Mouse (Mus musculus): Measurements from ENCODE around the gene Tmem62. TPM values are rescaled to one million over a fixed set of nuclear protein-coding genes. Genes with fewer than 3 reads are reported as not detected.
"Not testable (repeated sequence)": the region's sequence is repeated elsewhere in the genome, so short reads cannot be mapped to it uniquely, and the experiment has no call there.

Gene Tmem62
- polyA plus RNA-seq, 1 experiment from 2014 or later, result 8.7 TPM

- no peaks in the 10 kb centered on the region for H3K4me1 ChIP-seq (replicated peaks)
- H3K36me3 ChIP-seq, result no peaks in the 10 kb centered on the region
- no peaks in the 10 kb centered on the region for H3K27me3 ChIP-seq
- H3K9me3 ChIP-seq, result no peaks in the 10 kb centered on the region
- WGBS, result 75% methylated on average over 5 of the region's 5 CpGs
- H3K27ac ChIP-seq, result no peak within 1 kb of the TSS
- no peak within 1 kb of the TSS for H3K9ac ChIP-seq (replicated peaks)
- H3K4me3 ChIP-seq (replicated peaks), result no peak within 1 kb of the TSS
- H3K4me2 ChIP-seq (replicated peaks), result no peak within 1 kb of the TSS
- ATAC-seq, result no peak
Measured at GRCm38 (mm10) chr2:121036733-121037341, 60.0 kb downstream of the Tmem62 start, which contains the start of gene Epb42. Gene Epb42, minus strand, starts transcription at chr2:121037072.

- not testable (repeated sequence) for H3K36me3 ChIP-seq; H3K9me3 ChIP-seq; H3K4me3 ChIP-seq (replicated peaks); H3K4me1 ChIP-seq (replicated peaks); ATAC-seq; H3K4me2 ChIP-seq (replicated peaks); H3K27me3 ChIP-seq; H3K27ac ChIP-seq; H3K9ac ChIP-seq (replicated peaks)
- WGBS, result 95% methylated on average over 1 of the region's 1 CpGs
Measured at GRCm38 (mm10) chr2:121038851-121039250, 62.0 kb downstream of the Tmem62 start.

GRCm38 (mm10) chr2:121039382-121039781 is 62.6 kb downstream of the Tmem62 start:
- ATAC-seq, result no peak
- no peaks in the 10 kb centered on the region for H3K4me1 ChIP-seq (replicated peaks)
- H3K4me2 ChIP-seq (replicated peaks), result no peak overlapping the region
- H3K9ac ChIP-seq (replicated peaks), result no peak overlapping the region
- H3K9me3 ChIP-seq, result no peaks in the 10 kb centered on the region
- no peak overlapping the region for H3K27ac ChIP-seq
- no peaks in the 10 kb centered on the region for H3K36me3 ChIP-seq
- WGBS, result 96% methylated on average over 1 of the region's 1 CpGs
- H3K27me3 ChIP-seq, result no peaks in the 10 kb centered on the region
- H3K4me3 ChIP-seq (replicated peaks), result no peak overlapping the region

GRCm38 (mm10) chr2:121041098-121041497 is 64.3 kb downstream of the Tmem62 start:
- H3K9me3 ChIP-seq, result no peaks in the 10 kb centered on the region
- H3K9ac ChIP-seq (replicated peaks), result no peak overlapping the region
- H3K4me1 ChIP-seq (replicated peaks), result no peaks in the 10 kb centered on the region
- WGBS, result 62% methylated on average over 5 of the region's 5 CpGs
- no peak overlapping the region for H3K4me3 ChIP-seq (replicated peaks)
- no peaks in the 10 kb centered on the region for H3K36me3 ChIP-seq
- no peaks in the 10 kb centered on the region for H3K27me3 ChIP-seq
- H3K27ac ChIP-seq, result no peak overlapping the region
- H3K4me2 ChIP-seq (replicated peaks), result no peak overlapping the region
- ATAC-seq, result no peak

DNA sequence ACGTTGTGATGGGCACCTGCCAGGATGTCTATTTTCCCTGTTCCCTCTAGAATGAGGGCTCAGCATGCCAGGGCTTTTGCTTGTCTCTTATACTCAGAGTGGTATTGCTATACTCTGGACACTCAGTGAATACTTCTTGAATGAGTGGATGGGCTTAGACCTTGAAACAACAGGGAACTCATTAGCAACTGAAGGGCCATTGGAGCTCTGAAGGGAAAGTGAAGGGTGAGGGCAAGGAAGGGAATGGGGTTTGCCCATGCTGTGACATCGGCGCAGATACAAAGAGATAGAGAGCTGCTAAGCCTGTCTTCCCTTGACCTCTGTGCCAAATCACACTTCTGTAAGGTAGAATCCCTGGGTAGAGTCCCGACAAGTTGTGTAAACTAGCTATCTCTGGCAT is 68.8 kb downstream of the Tmem62 start:
- Histone ChIP-seq H3K4me2 (replicated peaks) (no peak overlapping the region), H3K27me3 (no peaks in the 10 kb centered on the region), H3K9ac (replicated peaks) (no peak overlapping the region), H3K4me3 (replicated peaks) (no peak overlapping the region), H3K9me3 (no peaks in the 10 kb centered on the region), H3K4me1 (replicated peaks) (no peaks in the 10 kb centered on the region), H3K27ac (no peak overlapping the region), H3K36me3 (no peaks in the 10 kb centered on the region)
- no peak for ATAC-seq
- WGBS, result 71% methylated on average over 4 of the region's 4 CpGs

DNA sequence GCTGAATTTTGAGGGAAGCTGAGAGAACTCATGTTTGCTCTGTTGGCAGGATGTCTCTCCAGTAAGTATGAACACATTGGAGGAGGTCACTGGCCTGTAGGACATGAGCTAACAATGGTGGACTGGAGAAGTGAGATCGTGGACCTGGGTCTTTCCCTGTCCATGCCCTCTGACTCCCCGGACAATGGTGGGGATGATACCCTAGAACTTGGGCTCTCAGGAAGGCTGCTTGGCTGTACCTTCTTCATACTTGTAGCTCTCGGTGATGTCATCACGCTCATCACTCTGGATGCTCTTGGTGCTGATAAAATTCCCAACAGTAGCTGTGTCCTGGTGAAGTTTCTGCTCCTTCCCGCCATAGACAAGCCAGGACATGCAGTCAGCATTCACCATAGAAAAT is 75.4 kb downstream of the Tmem62 start:
- no peaks in the 10 kb centered on the region for H3K4me1 ChIP-seq (replicated peaks)
- H3K27me3 ChIP-seq, result no peaks in the 10 kb centered on the region
- ATAC-seq, result no peak

GRCm38 (mm10) chr2:121054060-121054459 is 77.2 kb downstream of the Tmem62 start:
- no peak for ATAC-seq
- no peak overlapping the region for H3K9ac ChIP-seq (replicated peaks)
- H3K27ac ChIP-seq, result no peak overlapping the region
- WGBS, result 86% methylated on average over 2 of the region's 2 CpGs
- H3K36me3 ChIP-seq, result no peaks in the 10 kb centered on the region
- no peaks in the 10 kb centered on the region for H3K4me1 ChIP-seq (replicated peaks)
- no peaks in the 10 kb centered on the region for H3K27me3 ChIP-seq
- H3K4me3 ChIP-seq (replicated peaks), result no peak overlapping the region
- no peak overlapping the region for H3K4me2 ChIP-seq (replicated peaks)
- no peaks in the 10 kb centered on the region for H3K9me3 ChIP-seq

More for the DNA sequence above, 75.4 kb downstream of the Tmem62 start:
- H3K36me3 ChIP-seq, result no peaks in the 10 kb centered on the region
- H3K27ac ChIP-seq, result no peak overlapping the region
- H3K4me2 ChIP-seq (replicated peaks), result no peak overlapping the region
- WGBS, result 93% methylated on average over 5 of the region's 5 CpGs
- H3K4me3 ChIP-seq (replicated peaks), result no peak overlapping the region
- H3K9me3 ChIP-seq, result no peaks in the 10 kb centered on the region
- no peak overlapping the region for H3K9ac ChIP-seq (replicated peaks)

- no peaks in the 10 kb centered on the region for H3K9me3 ChIP-seq
- H3K4me1 ChIP-seq (replicated peaks), result no peaks in the 10 kb centered on the region
- no peak for ATAC-seq
- H3K27ac ChIP-seq, result no peak overlapping the region
- H3K4me3 ChIP-seq (replicated peaks), result no peak overlapping the region
- no peak overlapping the region for H3K9ac ChIP-seq (replicated peaks)
- no peak overlapping the region for H3K4me2 ChIP-seq (replicated peaks)
- no peaks in the 10 kb centered on the region for H3K27me3 ChIP-seq
- no peaks in the 10 kb centered on the region for H3K36me3 ChIP-seq
- 91% methylated on average over 6 of the region's 6 CpGs for WGBS
Measured at GRCm38 (mm10) chr2:121055915-121056314, 79.1 kb downstream of the Tmem62 start.

Small RNA genes lying within 50 kb of the gene (microRNA-seq; reads per million reads assigned to microRNA genes)
- not detected for gene Gm44325

Other genes starting within 250 kb of the Tmem62 start
- 4.8 and 5.7 TPM in 2 replicates for gene Cdan1, start 126.9 kb upstream of the Tmem62 start, polyA plus RNA-seq (2015; fragmentation: Nextera tagmentation; extraction: Ambion mirVana)
- 11.2 and 12.0 TPM in 2 replicates for gene Ttbk2, start 126.4 kb upstream of the Tmem62 start, polyA plus RNA-seq (2015; fragmentation: Nextera tagmentation; extraction: Ambion mirVana)
- 34.6 and 38.6 TPM in 2 replicates for gene Ubr1, start 6.3 kb upstream of the Tmem62 start, polyA plus RNA-seq (2015; fragmentation: Nextera tagmentation; extraction: Ambion mirVana)
- gene Ccndbp1, start 31.4 kb downstream of the Tmem62 start, polyA plus RNA-seq (2015; fragmentation: Nextera tagmentation; extraction: Ambion mirVana), result 72.0 and 74.9 TPM in 2 replicates
- 0.98 and 1.1 TPM in 2 replicates for gene Epb42, start 60.1 kb downstream of the Tmem62 start, polyA plus RNA-seq (2015; fragmentation: Nextera tagmentation; extraction: Ambion mirVana)
- not detected in 2 replicates for gene Tgm5, start 108.8 kb downstream of the Tmem62 start, polyA plus RNA-seq (2015; fragmentation: Nextera tagmentation; extraction: Ambion mirVana)
- not detected in 2 replicates for gene Tgm7, start 132.8 kb downstream of the Tmem62 start, polyA plus RNA-seq (2015; fragmentation: Nextera tagmentation; extraction: Ambion mirVana)
- 33.9 and 38.5 TPM in 2 replicates for gene Adal, start 163.4 kb downstream of the Tmem62 start, polyA plus RNA-seq (2015; fragmentation: Nextera tagmentation; extraction: Ambion mirVana)
- 26.1 and 26.3 TPM in 2 replicates for gene Lcmt2, start 163.6 kb downstream of the Tmem62 start, polyA plus RNA-seq (2015; fragmentation: Nextera tagmentation; extraction: Ambion mirVana)
- 63.9 and 67.9 TPM in 2 replicates for gene Tubgcp4, start 193.6 kb downstream of the Tmem62 start, polyA plus RNA-seq (2015; fragmentation: Nextera tagmentation; extraction: Ambion mirVana)
- 10.5 and 10.9 TPM in 2 replicates for gene Zscan29, start 194.1 kb downstream of the Tmem62 start, polyA plus RNA-seq (2015; fragmentation: Nextera tagmentation; extraction: Ambion mirVana)